ENCODE assay signal across 8 mouse cellular contexts in genomic region chr19:4163543-4163887, GRCm38 (mm10). TPM values are rescaled to one million over a fixed set of nuclear protein-coding genes. Genes with fewer than 3 reads are reported as not detected.
A peak's percentile ranks its signal among the peaks of the same experiment; 100 is the strongest.
DNase-seq lines count a peak whose midpoint lies in the region; ATAC-seq and TF ChIP-seq lines count a peak whose summit lies in the region.

No protein-coding gene starts in this region.

- TF ChIP-seq CTCF in layer of hippocampus, adult 2 months (conservative IDR thresholded peaks at IDR 0.05) = no peak

- peak overlapping the region; percentile 96 for H3K4me3 ChIP-seq in layer of hippocampus, adult 2 months
- peak overlapping the region; percentile 71 for H3K4me3 ChIP-seq in embryonic facial prominence, embryonic 12.5 days
- peak overlapping the region; percentile 77 for H3K4me3 ChIP-seq in intestine, embryonic 15.5 days (replicated peaks)
- peak overlapping the region; percentile 54 for H3K4me3 ChIP-seq in myocyte

- peaks cover 26% of the 10 kb centered on the region for H3K36me3 ChIP-seq in embryonic facial prominence, embryonic 12.5 days
- peaks cover 10% of the 10 kb centered on the region for H3K36me3 ChIP-seq in intestine, embryonic 15.5 days
- peaks cover 10% of the 10 kb centered on the region for H3K36me3 ChIP-seq in myocyte (ENCODE audit: control insufficient read depth, insufficient read depth)

- TF ChIP-seq POLR2A in myocyte (IDR thresholded peaks at IDR 0.05; ENCODE audit: insufficient read length, low read depth) = no peak

- H3K4me2 ChIP-seq in embryonic facial prominence, embryonic 12.5 days (replicated peaks) = peak overlapping the region; percentile 85
- peak overlapping the region; percentile 87 for H3K4me2 ChIP-seq in intestine, embryonic 15.5 days (replicated peaks)
- peak overlapping the region; percentile 96 for H3K4me2 ChIP-seq in myocyte (ENCODE audit: low read depth)

- H3K27me3 ChIP-seq in embryonic facial prominence, embryonic 12.5 days = no peaks in the 10 kb centered on the region
- H3K27me3 ChIP-seq in intestine, embryonic 15.5 days (replicated peaks) = no peaks in the 10 kb centered on the region
- no peaks in the 10 kb centered on the region for H3K27me3 ChIP-seq in myocyte (ENCODE audit: control insufficient read depth, insufficient read depth, insufficient read length)

- ATAC-seq in embryonic facial prominence, embryonic 12.5 days (ENCODE audit: insufficient number of reproducible peaks, insufficient read depth, low FRiP score, low TSS enrichment) = no peak
- peak; percentile 34 for ATAC-seq in intestine, embryonic 15.5 days
- ATAC-seq in inflammation-experienced regulatory T-cells, adult 6 months = no peak

- DNase-seq in layer of hippocampus, adult 2 months (ENCODE audit: low spot score in 2 of 2) = no peak
- no peak for DNase-seq in layer of hippocampus, postnatal 10 days (ENCODE audit: low spot score in 2 of 2)
- no peak for DNase-seq in adrenal gland, postnatal 10 days
- DNase-seq in urinary bladder, postnatal 14 days (ENCODE audit: low spot score) = no peak

- H3K9ac ChIP-seq in embryonic facial prominence, embryonic 12.5 days = peak overlapping the region; percentile 76
- H3K9ac ChIP-seq in intestine, embryonic 15.5 days = peak overlapping the region; percentile 37

- peaks cover 8% of the 10 kb centered on the region for H3K4me1 ChIP-seq in embryonic facial prominence, embryonic 12.5 days
- H3K4me1 ChIP-seq in intestine, embryonic 15.5 days (replicated peaks) = peaks cover 10% of the 10 kb centered on the region

- H3K27ac ChIP-seq in layer of hippocampus, adult 2 months = peak overlapping the region; percentile 88
- H3K27ac ChIP-seq in embryonic facial prominence, embryonic 12.5 days = peak overlapping the region; percentile 80
- H3K27ac ChIP-seq in intestine, embryonic 15.5 days = peak overlapping the region; percentile 64; the same call in 1 of the 2 replicates

- peaks cover 13% of the 10 kb centered on the region for H3K79me2 ChIP-seq in myocyte (ENCODE audit: control insufficient read depth, insufficient read depth)

- H3K9me3 ChIP-seq in embryonic facial prominence, embryonic 12.5 days = no peaks in the 10 kb centered on the region
- no peaks in the 10 kb centered on the region for H3K9me3 ChIP-seq in intestine, embryonic 15.5 days

- H3ac ChIP-seq in myocyte (ENCODE audit: control insufficient read depth, insufficient read length) = peak overlapping the region; percentile 64

- WGBS in embryonic facial prominence, embryonic 12.5 days = 42% methylated on average over 4 of the region's 4 CpGs
- WGBS in intestine, embryonic 15.5 days = 34% methylated on average over 4 of the region's 4 CpGs

TF ChIP-seq in myocyte, 11 proteins besides CTCF, POLR2A, EP300 and RAD21:
- no peak for TF ChIP-seq USF1 (IDR thresholded peaks at IDR 0.05; ENCODE audit: low read depth)
- TF ChIP-seq TCF3 (IDR thresholded peaks at IDR 0.05; ENCODE audit: insufficient read length, low read depth) = no peak
- TF ChIP-seq REST (IDR thresholded peaks at IDR 0.05; ENCODE audit: insufficient read depth, insufficient read length) = no peak
- no peak for TF ChIP-seq MYOG (IDR thresholded peaks at IDR 0.05; ENCODE audit: control insufficient read depth in 1 of 3, insufficient read depth in 1 of 3, insufficient read length in 2 of 3, low read depth in 2 of 3)
TF ChIP-seq in myocyte: peak in this region for 0.

RNA-seq across cellular contexts. Expression of gene Rps6kb2, which starts 0.4 kb away (rescaled TPM):
- total RNA-seq in layer of hippocampus, adult 2 months (2021) = 10 to 100 TPM; 42.5 to 47.9 TPM
- total RNA-seq in layer of hippocampus, postnatal 10 days (2021) = 10 to 100 TPM; 31.6 to 39.9 TPM
- 59.7 and 71.7 TPM in 2 replicates for polyA plus RNA-seq in embryonic facial prominence, embryonic 12.5 days (2016; fragmentation: Nextera tagmentation; extraction: Ambion mirVana)
- 40.7 and 41.9 TPM in 2 replicates for polyA plus RNA-seq in intestine, embryonic 15.5 days (2015; fragmentation: Nextera tagmentation; extraction: Ambion mirVana)
- 42.0 TPM for polyA plus RNA-seq in myocyte (2012; fragmentation: generic; extraction: Trizol)
- total RNA-seq in adrenal gland, postnatal 10 days (2021) = 10 to 100 TPM; 26.5 to 38.2 TPM
- 10 to 100 TPM; 26.3 to 35.3 (median 30.1) TPM for polyA plus RNA-seq in inflammation-experienced regulatory T-cells, adult 6 months (2017; shearing (Covaris generic))

RNA-seq across cellular contexts. Expression of gene Ptprcap, which starts 10.1 kb away (rescaled TPM):
- total RNA-seq in layer of hippocampus, adult 2 months (2021) = 1 to 10 TPM; 1.0 to 2.5 TPM
- total RNA-seq in layer of hippocampus, postnatal 10 days (2021) = 1 to 10 TPM; 1.3 to 2.5 TPM
- polyA plus RNA-seq in embryonic facial prominence, embryonic 12.5 days (2016; fragmentation: Nextera tagmentation; extraction: Ambion mirVana) = 0.89 and 2.1 TPM in 2 replicates
- polyA plus RNA-seq in intestine, embryonic 15.5 days (2015; fragmentation: Nextera tagmentation; extraction: Ambion mirVana) = 3.9 and 5.4 TPM in 2 replicates
- polyA plus RNA-seq in myocyte (2012; fragmentation: generic; extraction: Trizol) = 4.9 TPM
- total RNA-seq in adrenal gland, postnatal 10 days (2021) = 10 to 100 TPM; 11.5 to 14.0 TPM
- 100 to 1,000 TPM; 802 to 889 (median 855) TPM for polyA plus RNA-seq in inflammation-experienced regulatory T-cells, adult 6 months (2017; shearing (Covaris generic))

RNA-seq across cellular contexts. Expression of gene Carns1, which starts 11.8 kb away (rescaled TPM):
- total RNA-seq in layer of hippocampus, adult 2 months (2021) = 1 to 10 TPM; 6.6 to 8.9 TPM
- total RNA-seq in layer of hippocampus, postnatal 10 days (2021) = 1 to 10 TPM; 3.0 to 3.6 TPM
- 2.6 and 3.7 TPM in 2 replicates for polyA plus RNA-seq in embryonic facial prominence, embryonic 12.5 days (2016; fragmentation: Nextera tagmentation; extraction: Ambion mirVana)
- polyA plus RNA-seq in intestine, embryonic 15.5 days (2015; fragmentation: Nextera tagmentation; extraction: Ambion mirVana) = 1.7 and 2.0 TPM in 2 replicates
- polyA plus RNA-seq in myocyte (2012; fragmentation: generic; extraction: Trizol) = 8.2 TPM
- 1 to 10 TPM; 4.8 to 8.8 TPM for total RNA-seq in adrenal gland, postnatal 10 days (2021)
- 10 to 100 TPM in 2 of 3 experiments, 1 to 10 TPM in 1; 5.2 to 12.9 (median 11.9) TPM for polyA plus RNA-seq in inflammation-experienced regulatory T-cells, adult 6 months (2017; shearing (Covaris generic))

RNA-seq across cellular contexts. Expression of gene Coro1b, which starts 15.1 kb away (rescaled TPM):
- total RNA-seq in layer of hippocampus, adult 2 months (2021) = 10 to 100 TPM; 84.8 to 92.9 TPM
- total RNA-seq in layer of hippocampus, postnatal 10 days (2021) = 10 to 100 TPM; 82.0 to 88.5 TPM
- 128 and 135 TPM in 2 replicates for polyA plus RNA-seq in embryonic facial prominence, embryonic 12.5 days (2016; fragmentation: Nextera tagmentation; extraction: Ambion mirVana)
- 207 and 214 TPM in 2 replicates for polyA plus RNA-seq in intestine, embryonic 15.5 days (2015; fragmentation: Nextera tagmentation; extraction: Ambion mirVana)
- polyA plus RNA-seq in myocyte (2012; fragmentation: generic; extraction: Trizol) = 238 TPM
- total RNA-seq in adrenal gland, postnatal 10 days (2021) = 100 to 1,000 TPM; 185 to 193 TPM
- 100 to 1,000 TPM; 228 to 269 (median 241) TPM for polyA plus RNA-seq in inflammation-experienced regulatory T-cells, adult 6 months (2017; shearing (Covaris generic))

RNA-seq across cellular contexts. Expression of gene Cabp4, which starts 19.7 kb away (rescaled TPM):
- total RNA-seq in layer of hippocampus, adult 2 months (2021) = under 1 TPM in 1 of 2 experiments, not detected in 1; 0.17 TPM
- under 1 TPM in 1 of 2 experiments, not detected in 1; 0.30 TPM for total RNA-seq in layer of hippocampus, postnatal 10 days (2021)
- not detected in 2 replicates for polyA plus RNA-seq in embryonic facial prominence, embryonic 12.5 days (2016; fragmentation: Nextera tagmentation; extraction: Ambion mirVana)
- polyA plus RNA-seq in intestine, embryonic 15.5 days (2015; fragmentation: Nextera tagmentation; extraction: Ambion mirVana) = 0.09 and 0.19 TPM in 2 replicates
- polyA plus RNA-seq in myocyte (2012; fragmentation: generic; extraction: Trizol) = 0.10 TPM
- total RNA-seq in adrenal gland, postnatal 10 days (2021) = 1 to 10 TPM in 1 of 2 experiments, under 1 TPM in 1; 0.69 to 1.9 TPM
- 1 to 10 TPM in 1 of 3 experiments, under 1 TPM in 2; 0.91 to 1.1 (median 0.97) TPM for polyA plus RNA-seq in inflammation-experienced regulatory T-cells, adult 6 months (2017; shearing (Covaris generic))

Comparison
In these comparisons a context has a peak if more than half of its experiments do, and no peak if none do; other contexts are left out.
1. RNA of gene Ptprcap, which starts 10.1 kb away (polyA plus RNA-seq): 802 to 889 TPM in inflammation-experienced regulatory T-cells, adult 6 months; 4.9 TPM in myocyte (single experiment), 3.9 to 5.4 TPM in intestine, embryonic 15.5 days and 0.89 to 2.1 TPM in embryonic facial prominence, embryonic 12.5 days; every median in the first group is over 100 times any median in the second.
2. Peak in every context shown above with its lines, with median percentiles within 50 percentile points of each other: H3K27ac ChIP-seq, H3K4me3 ChIP-seq and H3K4me2 ChIP-seq.